Mouse (Mus musculus) lung, postnatal 10 days (tissue): ENCODE results near the gene Mapk12.
A peak's percentile ranks its signal among the peaks of the same experiment; 100 is the strongest.

ENCODE experiments used
- DNase-seq: peaks from one replicate; pipeline ENCODE4 v3.0.0; 2021

Mapk12 gene

GRCm38 (mm10) chr15:89170102-89170501, 29.6 kb upstream of the Mapk12 start:
- DNase-seq = peak; percentile 62

GRCm38 (mm10) chr15:89169431-89169830, 28.9 kb upstream of the Mapk12 start:
- DNase-seq = peak; percentile 94

GRCm38 (mm10) chr15:89168922-89169321, 28.4 kb upstream of the Mapk12 start:
- DNase-seq = no peak

- no peak for DNase-seq
These were observed 25.0 kb upstream of the Mapk12 start for GRCm38 (mm10) chr15:89165478-89165877.

GRCm38 (mm10) chr15:89161397-89161796, 20.9 kb upstream of the Mapk12 start:
- DNase-seq = peak; percentile 52

GRCm38 (mm10) chr15:89158516-89158915, 18.0 kb upstream of the Mapk12 start:
- no peak for DNase-seq

GRCm38 (mm10) chr15:89157954-89158353, 17.5 kb upstream of the Mapk12 start:
- DNase-seq = peak; percentile 84

GRCm38 (mm10) chr15:89152312-89152711, 11.8 kb upstream of the Mapk12 start:
- DNase-seq = no peak

- peak; percentile 44 for DNase-seq
These were observed 9.5 kb upstream of the Mapk12 start for GRCm38 (mm10) chr15:89150041-89150390.

GRCm38 (mm10) chr15:89149271-89150040, 9.0 kb upstream of the Mapk12 start, which contains the start of gene Mapk11:
TSS of gene Mapk11 (minus strand) at chr15:89149628.
- peak; percentile 51 for DNase-seq

- peak; percentile 35 for DNase-seq
These were observed 8.2 kb upstream of the Mapk12 start for GRCm38 (mm10) chr15:89148496-89149270.

- no peak for DNase-seq
These were observed 7.4 kb upstream of the Mapk12 start for GRCm38 (mm10) chr15:89147895-89148294.

- DNase-seq = no peak
These were observed 7.0 kb upstream of the Mapk12 start for GRCm38 (mm10) chr15:89147456-89147855.

GRCm38 (mm10) chr15:89147024-89147423, 6.5 kb upstream of the Mapk12 start:
- no peak for DNase-seq

- peak; percentile 74 for DNase-seq
These were observed 6.0 kb upstream of the Mapk12 start for GRCm38 (mm10) chr15:89146537-89146936.

GRCm38 (mm10) chr15:89145813-89146350, 5.4 kb upstream of the Mapk12 start:
- no peak for DNase-seq

GRCm38 (mm10) chr15:89144965-89145364, 4.5 kb upstream of the Mapk12 start:
- DNase-seq = no peak

- no peak for DNase-seq
These were observed 2.6 kb upstream of the Mapk12 start for GRCm38 (mm10) chr15:89143134-89143533.

GRCm38 (mm10) chr15:89141905-89142304, 1.4 kb upstream of the Mapk12 start:
- DNase-seq = no peak

- DNase-seq = no peak
These were observed 940 bp upstream of the Mapk12 start for GRCm38 (mm10) chr15:89141443-89141842.

- peak; percentile 60 for DNase-seq
These were observed 350 bp downstream of the Mapk12 start for GRCm38 (mm10) chr15:89140048-89140658.

GRCm38 (mm10) chr15:89138531-89138930, 2.0 kb downstream of the Mapk12 start:
- no peak for DNase-seq

GRCm38 (mm10) chr15:89138046-89138405, 2.5 kb downstream of the Mapk12 start:
- DNase-seq = no peak
